Mouse (Mus musculus) liver, postnatal 0 days (tissue): Measurements from ENCODE around the gene 4930451I11Rik. TPM values are rescaled to one million over a fixed set of nuclear protein-coding genes. Genes with fewer than 3 reads are reported as not detected.

Source experiments
- ATAC-seq: fragments of 200-750 bp; cut with Nextera tagmentation; 2 replicates; pipeline ENCODE4 v1.8.0; 2017; ENCODE audit warnings: mild to moderate bottlenecking, moderate library complexity
- DNase-seq: peaks from one replicate; pipeline ENCODE4 v3.0.0-alpha.2; 2016
- H3K27ac ChIP-seq: fragments of 300-500 bp; sonication (generic); 2 replicates; pipeline ENCODE4 v1.5.1; 2014; ENCODE audit warnings: antibody characterized with exemption, moderate library complexity, mild to moderate bottlenecking, low read depth
- H3K27me3 ChIP-seq: fragments of 300-500 bp; sonication (generic); 2 replicates; pipeline ENCODE4 v1.6.1; 2014; ENCODE audit warnings: low read length, control low read depth, mixed read lengths; ENCODE audit not compliant: insufficient read depth
- H3K36me3 ChIP-seq: fragments of 300-500 bp; sonication (generic); replicated peaks from 2 replicates; pipeline ENCODE4 v1.6.1; 2014; ENCODE audit warnings: mild to moderate bottlenecking, control low read depth, low read length, moderate library complexity, mixed read lengths; ENCODE audit not compliant: insufficient read depth
- H3K4me1 ChIP-seq: fragments of 300-500 bp; sonication (generic); 2 replicates; pipeline ENCODE4 v1.6.1; 2014; ENCODE audit warnings: antibody characterized with exemption, mild to moderate bottlenecking, control low read depth; ENCODE audit not compliant: insufficient read depth
- H3K4me2 ChIP-seq: fragments of 300-500 bp; sonication (generic); 2 replicates; pipeline ENCODE4 v1.6.1; 2014; ENCODE audit warnings: low read depth, mild to moderate bottlenecking, low read length, moderate library complexity, mixed read lengths
- H3K4me3 ChIP-seq: fragments of 300-500 bp; sonication (generic); 2 replicates; pipeline ENCODE4 v1.5.1; 2014; ENCODE audit warnings: low read depth, low read length
- H3K9ac ChIP-seq: fragments of 300-500 bp; sonication (generic); replicated peaks from 2 replicates; pipeline ENCODE4 v1.6.1; 2014; ENCODE audit warnings: mild to moderate bottlenecking, moderate library complexity
- H3K9me3 ChIP-seq: fragments of 300-500 bp; sonication (generic); 2 replicates; pipeline ENCODE4 v1.6.1; 2016; ENCODE audit warnings: mild to moderate bottlenecking, control low read depth, low read length, mixed read lengths
- CTCF ChIP-seq: sonication (generic); IDR thresholded peaks from 2 replicates; pipeline ENCODE4 v1.5.1; 2016; ENCODE audit warnings: antibody characterized with exemption, low read depth
- EP300 ChIP-seq: IDR thresholded peaks from 2 replicates; pipeline ENCODE4 v1.6.1; 2016; ENCODE audit warnings: antibody characterized with exemption, low read depth, mild to moderate bottlenecking
- WGBS: fragments of 180-500 bp; shearing (Covaris S2); extraction: QIAGEN DNeasy Blood & Tissue Kit; methylation state at CpG from one replicate; pipeline ENCODE4 v1.1.7; 2014; ENCODE audit not compliant: insufficient replicate concordance; 5-methylcytosine and 5-hydroxymethylcytosine counted together
- polyA plus RNA-seq: library from polyadenylated mRNA; unstranded; fragments of >200 nt; fragmentation: Nextera tagmentation; extraction: Ambion mirVana; gene quantifications from 2 replicates; pipeline ENCODE4 v1.2.1, GENCODE M21; 2015

Gene 4930451I11Rik
- polyA plus RNA-seq, 1 experiment from 2014 or later: not detected

DNA sequence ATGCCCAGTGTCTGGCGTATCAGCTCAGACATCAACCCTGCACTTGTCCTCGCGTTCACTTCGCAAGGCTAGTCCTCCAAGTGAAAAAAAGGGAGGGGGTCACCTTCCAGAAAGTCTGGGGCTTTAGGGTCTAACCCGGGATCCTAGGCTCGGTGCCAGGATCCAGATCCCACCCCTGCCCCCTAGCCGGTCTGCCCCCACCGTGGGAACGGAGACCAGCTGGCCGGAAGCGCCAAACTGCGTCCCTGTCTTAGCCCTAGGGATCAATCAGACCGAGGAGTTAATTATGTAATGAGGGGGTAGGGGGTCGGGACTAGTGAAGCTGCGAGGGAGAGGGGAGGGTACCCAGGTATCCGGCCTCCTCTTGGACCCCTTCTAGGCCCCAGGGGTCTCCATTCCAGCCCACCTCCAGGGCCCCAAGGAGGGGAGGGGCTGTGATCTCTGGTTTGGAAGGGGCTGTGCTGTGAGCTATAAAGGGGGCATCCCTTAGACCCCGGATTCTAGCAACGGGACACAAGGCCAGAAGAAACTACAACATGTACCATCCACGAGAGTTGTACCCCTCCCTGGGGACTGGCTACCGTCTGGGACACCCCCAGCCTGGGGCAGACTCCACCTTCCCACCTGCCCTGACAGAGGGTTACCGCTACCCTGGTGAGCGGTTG lies 50.3 kb downstream of the 4930451I11Rik start, which contains the start of gene Tbx6:
TSS of gene Tbx6 (plus strand) at position 513 of the 665 bp plus-strand sequence.
- H3K9me3 ChIP-seq: no peaks in the 10 kb centered on the region
- no peak for TF ChIP-seq EP300
- TF ChIP-seq CTCF: no peak
- no peaks in the 10 kb centered on the region for H3K27me3 ChIP-seq
- peak within 1 kb of the TSS; percentile 88 for H3K4me2 ChIP-seq
- no peak for ATAC-seq
- H3K4me1 ChIP-seq: peaks cover 49% of the 10 kb centered on the region
- DNase-seq: no peak
- 21% methylated on average over 22 of the region's 22 CpGs for WGBS
- H3K4me3 ChIP-seq: peak within 1 kb of the TSS; percentile 47
- peak within 1 kb of the TSS; percentile 48; the same call in 1 of the 2 replicates for H3K27ac ChIP-seq
- peak within 1 kb of the TSS; percentile 57 for H3K9ac ChIP-seq
- peaks cover 38% of the 10 kb centered on the region for H3K36me3 ChIP-seq

Other genes starting within 250 kb of the 4930451I11Rik start
- 3.0 and 4.0 TPM in 2 replicates for gene Apobr, start 246.7 kb downstream of the 4930451I11Rik start, polyA plus RNA-seq
- gene Cln3, start 245.8 kb downstream of the 4930451I11Rik start, polyA plus RNA-seq: 12.3 and 14.6 TPM in 2 replicates
- 0.18 and 0.21 TPM in 2 replicates for gene Il27, start 236.7 kb downstream of the 4930451I11Rik start, polyA plus RNA-seq
- 4.0 and 4.5 TPM in 2 replicates for gene Nupr1, start 200.8 kb downstream of the 4930451I11Rik start, polyA plus RNA-seq
- gene Sgf29, start 182.3 kb downstream of the 4930451I11Rik start, polyA plus RNA-seq: 22.7 and 22.8 TPM in 2 replicates
- 221 and 241 TPM in 2 replicates for gene Sult1a1, start 155.2 kb downstream of the 4930451I11Rik start, polyA plus RNA-seq
- 86.5 and 93.5 TPM in 2 replicates for gene Bola2, start 136.2 kb downstream of the 4930451I11Rik start, polyA plus RNA-seq
- 2.6 and 3.7 TPM in 2 replicates for gene Slx1b, start 135.9 kb downstream of the 4930451I11Rik start, polyA plus RNA-seq
- gene Coro1a, start 123.9 kb downstream of the 4930451I11Rik start, polyA plus RNA-seq: 121 and 130 TPM in 2 replicates
- 20.3 and 21.0 TPM in 2 replicates for gene Mapk3, start 72.0 kb downstream of the 4930451I11Rik start, polyA plus RNA-seq
- 0.77 and 1.6 TPM in 2 replicates for gene Gdpd3, start 65.3 kb downstream of the 4930451I11Rik start, polyA plus RNA-seq
- 65.0 and 74.7 TPM in 2 replicates for gene Ypel3, start 54.7 kb downstream of the 4930451I11Rik start, polyA plus RNA-seq
- 0.14 and 0.29 TPM in 2 replicates for gene Tbx6, start 50.2 kb downstream of the 4930451I11Rik start, polyA plus RNA-seq
- gene Ppp4c, start 39.1 kb downstream of the 4930451I11Rik start, polyA plus RNA-seq: 69.9 and 72.1 TPM in 2 replicates
- 0.06 and 0.09 TPM in 2 replicates for gene Fam57b, start 34.0 kb downstream of the 4930451I11Rik start, polyA plus RNA-seq
- gene Doc2a, start 15.8 kb upstream of the 4930451I11Rik start, polyA plus RNA-seq: not detected in 2 replicates
- 6.5 and 7.2 TPM in 2 replicates for gene Hirip3, start 30.3 kb upstream of the 4930451I11Rik start, polyA plus RNA-seq
- 17.2 and 20.6 TPM in 2 replicates for gene Ino80e, start 30.7 kb upstream of the 4930451I11Rik start, polyA plus RNA-seq
- gene Taok2, start 53.1 kb upstream of the 4930451I11Rik start, polyA plus RNA-seq: 7.5 and 8.7 TPM in 2 replicates
- gene Tmem219, start 91.3 kb upstream of the 4930451I11Rik start, polyA plus RNA-seq: 35.6 and 38.4 TPM in 2 replicates
- gene Kctd13, start 97.2 kb upstream of the 4930451I11Rik start, polyA plus RNA-seq: 4.4 and 4.6 TPM in 2 replicates
- not detected in 2 replicates for gene Asphd1, start 117.9 kb upstream of the 4930451I11Rik start, polyA plus RNA-seq
- 0.09 and 0.43 TPM in 2 replicates for gene Sez6l2, start 118.9 kb upstream of the 4930451I11Rik start, polyA plus RNA-seq
- 33.2 and 37.4 TPM in 2 replicates for gene Cdipt, start 144.3 kb upstream of the 4930451I11Rik start, polyA plus RNA-seq
- 0.68 and 1.0 TPM in 2 replicates for gene Cdiptos, start 144.5 kb upstream of the 4930451I11Rik start, polyA plus RNA-seq
- 10.5 and 10.9 TPM in 2 replicates for gene Mvp, start 183.0 kb upstream of the 4930451I11Rik start, polyA plus RNA-seq
- 0.26 TPM in 1 of 2 replicates, not detected in the other for gene Pagr1b, start 184.8 kb upstream of the 4930451I11Rik start, polyA plus RNA-seq
- gene Pagr1a, start 185.7 kb upstream of the 4930451I11Rik start, polyA plus RNA-seq: 12.2 and 13.8 TPM in 2 replicates
- gene Gm42742, start 189.5 kb upstream of the 4930451I11Rik start, polyA plus RNA-seq: 4.5 and 7.8 TPM in 2 replicates
- 0.18 TPM in 1 of 2 replicates, not detected in the other for gene Prrt2, start 189.6 kb upstream of the 4930451I11Rik start, polyA plus RNA-seq
- gene Maz, start 195.4 kb upstream of the 4930451I11Rik start, polyA plus RNA-seq: 20.0 and 24.0 TPM in 2 replicates
- gene Kif22, start 210.8 kb upstream of the 4930451I11Rik start, polyA plus RNA-seq: 45.4 and 47.4 TPM in 2 replicates